Mouse (Mus musculus) megakaryocyte, embryonic 14.5 days (primary cell): ENCODE results near the gene Prkd2. TPM values are rescaled to one million over a fixed set of nuclear protein-coding genes. Genes with fewer than 3 reads are reported as not detected.
A peak's percentile ranks its signal among the peaks of the same experiment; 100 is the strongest.

Experiments used
- H3K27me3 ChIP-seq: replicated peaks from 2 replicates; pipeline ENCODE3; 2012; ENCODE audit warnings: inconsistent platforms
- H3K36me3 ChIP-seq: replicated peaks from 2 replicates; pipeline ENCODE3; 2012; ENCODE audit warnings: low read length, inconsistent platforms, mixed read lengths
- H3K4me1 ChIP-seq: 2 replicates; pipeline ENCODE4 v1.6.1; 2012; ENCODE audit warnings: inconsistent platforms
- H3K4me3 ChIP-seq: replicated peaks from 2 replicates; pipeline ENCODE3; 2012; ENCODE audit warnings: moderate library complexity, mild to moderate bottlenecking, inconsistent platforms
- H3K9me3 ChIP-seq: 2 replicates; pipeline ENCODE4 v1.6.1; 2012; ENCODE audit warnings: inconsistent platforms
- FLI1 ChIP-seq: IDR thresholded peaks from 2 replicates; pipeline ENCODE4 v1.6.1; 2012; ENCODE audit warnings: low read length, inconsistent platforms, mixed read lengths
- GATA1 ChIP-seq: IDR thresholded peaks from 3 replicates; pipeline ENCODE4 v1.6.1; 2012; ENCODE audit warnings: mixed read lengths, low read length, inconsistent platforms, borderline replicate concordance
- polyA plus RNA-seq: library from polyadenylated mRNA; stranded (reverse); fragments of >175 nt; gene quantifications from 2 replicates; pipeline ENCODE4 v1.2.3, GENCODE M21; 2012; ENCODE audit warnings: low replicate concordance; ENCODE audit not compliant: insufficient read depth

The Prkd2 gene
- polyA plus RNA-seq, 1 experiment: 70.1 TPM

DNA sequence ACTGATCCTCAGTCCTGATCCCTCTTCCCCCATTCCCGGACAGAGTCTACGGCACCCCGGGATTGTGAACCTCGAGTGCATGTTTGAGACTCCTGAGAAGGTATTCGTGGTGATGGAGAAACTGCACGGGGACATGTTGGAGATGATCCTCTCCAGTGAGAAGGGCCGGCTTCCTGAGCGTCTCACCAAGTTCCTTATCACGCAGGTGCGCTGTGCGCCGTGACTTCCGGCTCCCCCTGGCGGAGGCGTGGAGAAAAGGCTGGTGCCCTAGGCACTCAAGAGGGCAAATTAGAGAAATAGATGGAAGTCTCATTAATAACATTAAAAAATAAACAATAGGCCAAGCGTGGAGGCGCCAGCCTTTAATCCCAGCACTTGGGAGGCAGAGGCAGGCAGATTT is 15.6 kb downstream of the Prkd2 start:
- H3K36me3 ChIP-seq: peaks cover 98% of the 10 kb centered on the region
- TF ChIP-seq FLI1: no peak
- TF ChIP-seq GATA1: no peak

DNA sequence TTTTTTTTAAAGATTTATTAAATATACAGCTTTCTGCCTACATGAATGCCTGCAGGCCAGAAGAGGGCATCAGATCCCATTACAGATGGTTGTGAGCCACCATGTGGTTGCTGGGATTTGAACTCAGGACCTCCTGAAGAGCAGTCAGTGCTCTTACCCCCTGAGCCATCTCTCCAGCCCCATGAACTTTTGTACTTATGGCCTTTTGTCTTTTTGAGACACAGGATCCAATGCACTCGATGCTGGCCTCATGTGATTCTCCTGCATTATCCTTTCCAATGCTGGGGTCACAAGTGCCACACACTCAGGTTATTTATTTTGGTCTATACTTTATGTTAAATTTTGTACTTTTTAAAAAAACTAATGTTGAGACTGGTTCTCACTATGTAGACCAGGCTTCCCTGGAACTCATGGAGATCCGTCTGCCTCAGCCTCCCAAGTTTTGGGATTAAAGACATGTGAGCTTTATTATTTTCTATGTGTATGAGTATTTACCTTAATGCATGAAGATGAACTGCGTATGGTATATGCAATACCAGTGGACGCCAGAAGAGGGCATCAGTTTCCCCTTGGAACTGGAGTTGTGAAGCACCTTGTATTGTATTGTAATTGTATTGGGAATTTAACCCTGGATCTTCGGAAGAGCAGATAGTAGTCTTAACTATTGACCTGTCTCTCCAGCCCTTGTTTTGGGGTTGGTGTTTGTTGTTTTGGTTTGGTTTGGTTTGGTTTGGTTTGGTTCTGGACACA is 17.4 kb downstream of the Prkd2 start:
- Histone ChIP-seq H3K9me3 (no peaks in the 10 kb centered on the region), H3K4me3 (no peak overlapping the region), H3K36me3 (peaks cover 98% of the 10 kb centered on the region), H3K4me1 (peaks cover 15% of the 10 kb centered on the region), H3K27me3 (no peaks in the 10 kb centered on the region)
- TF ChIP-seq GATA1 (no peak), FLI1 (no peak)

More for the DNA sequence above, 15.6 kb downstream of the Prkd2 start:
- Histone ChIP-seq H3K9me3 (no peaks in the 10 kb centered on the region), H3K27me3 (no peaks in the 10 kb centered on the region), H3K4me3 (no peak overlapping the region), H3K4me1 (peaks cover 19% of the 10 kb centered on the region)

DNA sequence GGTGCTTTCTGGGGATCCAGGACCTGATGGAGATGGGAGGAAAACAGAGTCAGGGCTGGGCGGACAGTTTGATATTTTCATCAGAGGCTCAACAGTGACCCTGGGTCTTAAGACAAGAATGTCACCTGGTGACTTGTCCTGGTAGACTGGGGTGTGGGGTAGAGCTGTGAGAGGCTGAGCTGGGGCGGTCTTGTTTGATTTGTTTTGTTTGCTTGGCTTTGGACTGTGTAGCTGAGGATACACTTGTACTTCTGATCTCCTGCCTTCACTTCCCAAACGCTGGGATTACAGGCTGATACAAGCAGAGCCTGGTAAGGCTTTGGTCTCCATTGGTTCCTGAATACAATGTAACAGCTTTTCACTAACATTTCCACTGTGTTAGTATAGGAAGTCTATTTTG is 24.8 kb downstream of the Prkd2 start:
- H3K36me3 ChIP-seq: peaks cover 99% of the 10 kb centered on the region
- peaks cover 18% of the 10 kb centered on the region for H3K4me1 ChIP-seq
- H3K9me3 ChIP-seq: no peaks in the 10 kb centered on the region
- TF ChIP-seq FLI1 (no peak), GATA1 (no peak)
- H3K27me3 ChIP-seq: no peaks in the 10 kb centered on the region
- no peak overlapping the region for H3K4me3 ChIP-seq

DNA sequence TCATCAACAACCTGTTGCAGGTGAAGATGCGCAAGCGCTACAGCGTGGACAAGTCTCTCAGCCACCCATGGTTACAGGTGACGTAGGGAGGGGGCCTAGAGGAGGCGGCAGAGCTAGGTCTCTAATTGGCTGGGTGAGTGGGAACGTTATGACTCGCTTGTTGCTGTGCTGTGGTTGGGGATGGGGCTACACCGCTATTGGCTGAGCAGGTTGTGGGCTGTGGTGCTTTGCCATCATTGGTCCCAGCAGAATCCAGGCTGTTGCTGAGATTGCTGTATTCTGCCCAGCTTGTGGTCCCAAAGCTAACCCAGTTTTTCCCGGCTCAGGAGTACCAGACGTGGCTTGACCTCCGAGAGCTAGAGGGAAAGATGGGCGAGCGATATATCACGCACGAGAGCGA is 26.8 kb downstream of the Prkd2 start:
- no peaks in the 10 kb centered on the region for H3K27me3 ChIP-seq
- H3K9me3 ChIP-seq: no peaks in the 10 kb centered on the region
- H3K36me3 ChIP-seq: peaks cover 83% of the 10 kb centered on the region
- H3K4me1 ChIP-seq: peaks cover 26% of the 10 kb centered on the region
- no peak overlapping the region for H3K4me3 ChIP-seq
- TF ChIP-seq FLI1 (no peak), GATA1 (no peak)

DNA sequence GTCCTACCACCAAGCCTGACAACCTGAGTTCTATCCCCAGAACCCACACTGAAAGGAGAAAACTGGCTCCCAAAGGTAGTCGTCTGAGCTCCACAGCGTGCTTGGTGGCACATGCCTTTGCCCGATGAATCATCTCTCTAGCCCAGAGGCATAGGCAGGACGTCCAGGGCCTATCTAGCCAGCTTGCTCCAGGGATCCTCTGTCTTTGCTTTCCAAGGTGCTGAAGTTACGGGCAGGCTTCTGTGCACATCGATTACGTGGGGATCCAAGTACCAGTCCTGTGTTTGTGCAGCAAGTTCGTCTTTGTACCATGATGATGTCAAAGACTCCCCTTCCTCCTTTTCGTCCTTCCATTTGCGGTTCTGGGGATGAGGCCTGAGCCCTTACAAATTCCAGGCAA is 28.9 kb downstream of the Prkd2 start:
- Histone ChIP-seq H3K4me1 (peaks cover 31% of the 10 kb centered on the region), H3K9me3 (no peaks in the 10 kb centered on the region), H3K36me3 (peaks cover 62% of the 10 kb centered on the region), H3K4me3 (no peak overlapping the region), H3K27me3 (peaks cover 5% of the 10 kb centered on the region)
- TF ChIP-seq FLI1: no peak
- no peak for TF ChIP-seq GATA1

DNA sequence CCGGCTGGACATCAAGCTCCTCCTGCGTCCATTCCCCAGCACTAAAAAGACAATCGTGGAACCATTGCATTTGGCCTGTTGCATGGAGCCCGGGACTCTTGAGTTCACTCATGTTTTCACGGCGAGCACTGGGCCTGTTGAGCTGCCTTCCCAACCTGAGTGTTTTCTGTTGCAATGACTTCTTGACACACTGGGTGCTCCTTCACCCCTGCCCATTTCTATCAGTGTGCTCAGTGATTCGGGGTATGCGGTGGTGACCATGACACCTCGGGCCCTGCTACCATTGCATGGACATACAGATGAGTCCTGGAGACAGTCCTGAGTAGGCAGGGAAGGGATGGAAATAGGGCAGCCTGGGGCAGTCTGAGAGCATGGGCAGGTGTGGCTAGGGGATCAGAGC is 29.8 kb downstream of the Prkd2 start:
- Histone ChIP-seq H3K4me1 (peaks cover 38% of the 10 kb centered on the region), H3K27me3 (peaks cover 9% of the 10 kb centered on the region), H3K9me3 (no peaks in the 10 kb centered on the region), H3K36me3 (peaks cover 53% of the 10 kb centered on the region), H3K4me3 (no peak overlapping the region)
- TF ChIP-seq FLI1 (no peak), GATA1 (no peak)

DNA sequence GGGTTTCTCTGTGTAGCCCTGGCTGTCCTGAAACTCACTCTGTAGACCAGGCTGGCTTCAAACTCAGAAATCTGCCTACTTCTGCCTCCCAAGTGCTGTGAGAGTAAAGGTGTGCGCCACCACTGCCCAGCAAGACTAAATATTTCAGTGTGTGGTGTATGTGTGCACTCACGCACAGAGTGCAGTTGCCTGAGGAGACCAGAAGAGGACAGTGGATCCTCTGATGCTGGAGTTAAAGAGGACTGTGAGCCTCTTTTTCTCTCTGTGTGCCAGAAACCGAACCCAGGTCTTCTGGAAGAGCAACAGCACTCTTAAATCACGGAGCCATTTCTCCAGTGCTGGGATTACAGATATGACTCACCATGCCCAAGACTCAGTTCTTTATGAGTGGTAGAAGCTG is 30.7 kb downstream of the Prkd2 start:
- Histone ChIP-seq H3K4me1 (peaks cover 38% of the 10 kb centered on the region), H3K4me3 (no peak overlapping the region), H3K9me3 (no peaks in the 10 kb centered on the region), H3K36me3 (peaks cover 45% of the 10 kb centered on the region), H3K27me3 (peaks cover 9% of the 10 kb centered on the region)
- TF ChIP-seq FLI1 (no peak), GATA1 (no peak)

DNA sequence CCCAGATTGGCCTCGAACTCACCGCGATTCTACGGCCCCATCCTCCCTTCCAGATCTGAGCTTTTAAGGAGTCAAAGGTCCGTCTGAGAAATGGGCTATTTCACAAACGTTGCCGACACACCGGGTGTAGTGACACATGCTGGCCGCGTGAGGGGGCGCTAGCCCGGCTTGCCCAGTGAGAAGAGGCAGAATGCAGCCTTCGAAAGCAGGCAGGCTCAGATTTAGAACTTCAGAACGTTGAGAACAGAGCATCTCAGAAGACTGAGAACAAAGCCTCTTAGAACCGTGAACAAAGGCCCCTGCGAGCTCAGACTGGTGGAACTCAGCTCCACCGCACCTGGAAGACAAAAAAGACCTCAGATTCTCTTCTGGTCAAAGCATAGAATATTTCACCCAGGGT is 31.5 kb downstream of the Prkd2 start:
- Histone ChIP-seq H3K4me3 (peak overlapping the region; percentile 95), H3K9me3 (no peaks in the 10 kb centered on the region), H3K36me3 (peaks cover 37% of the 10 kb centered on the region), H3K27me3 (peaks cover 11% of the 10 kb centered on the region), H3K4me1 (peaks cover 39% of the 10 kb centered on the region)
- TF ChIP-seq GATA1 (no peak), FLI1 (no peak)

DNA sequence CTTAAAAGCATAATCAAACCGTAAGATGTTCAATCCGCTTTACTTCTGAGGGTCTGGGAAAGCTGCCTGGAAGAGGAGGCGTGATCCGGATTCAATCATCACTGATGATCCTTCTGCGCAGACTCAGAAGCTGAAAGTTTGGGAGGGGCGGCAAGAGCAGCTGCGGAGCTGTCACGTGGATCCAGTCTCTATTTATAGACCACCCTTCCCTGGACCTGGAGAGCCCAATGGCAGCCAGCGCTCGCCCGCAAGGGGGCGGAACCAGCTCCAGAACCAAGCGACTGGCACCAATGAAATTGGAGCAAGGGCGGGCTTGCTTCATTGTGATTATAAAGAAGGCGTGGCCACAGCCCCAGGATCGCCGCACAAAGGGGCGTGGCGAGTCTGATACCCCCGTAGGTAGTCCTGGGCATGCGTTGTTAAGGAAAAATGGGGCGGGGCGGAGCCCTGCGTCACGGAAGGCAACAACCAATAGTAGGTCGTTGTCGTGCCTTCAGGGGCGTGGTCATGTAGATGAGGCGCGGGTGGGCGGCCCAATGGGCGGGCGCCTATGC is 32.1 kb downstream of the Prkd2 start:
- H3K27me3 ChIP-seq: peaks cover 13% of the 10 kb centered on the region
- H3K4me3 ChIP-seq: peak overlapping the region; percentile 95
- peaks cover 31% of the 10 kb centered on the region for H3K36me3 ChIP-seq
- H3K9me3 ChIP-seq: no peaks in the 10 kb centered on the region
- peaks cover 41% of the 10 kb centered on the region for H3K4me1 ChIP-seq
- TF ChIP-seq GATA1: no peak

DNA sequence AGATGAGACGGTGACA is 32.4 kb downstream of the Prkd2 start, which contains the start of gene Dact3:
TSS of gene Dact3 (plus strand) at position 8 of the 16 bp plus-strand sequence.
- no peak for TF ChIP-seq FLI1
- TF ChIP-seq GATA1: no peak
- peaks cover 13% of the 10 kb centered on the region for H3K27me3 ChIP-seq
- peaks cover 43% of the 10 kb centered on the region for H3K4me1 ChIP-seq
- H3K4me3 ChIP-seq: peak within 1 kb of the TSS; percentile 95
- no peaks in the 10 kb centered on the region for H3K9me3 ChIP-seq
- H3K36me3 ChIP-seq: peaks cover 28% of the 10 kb centered on the region

DNA sequence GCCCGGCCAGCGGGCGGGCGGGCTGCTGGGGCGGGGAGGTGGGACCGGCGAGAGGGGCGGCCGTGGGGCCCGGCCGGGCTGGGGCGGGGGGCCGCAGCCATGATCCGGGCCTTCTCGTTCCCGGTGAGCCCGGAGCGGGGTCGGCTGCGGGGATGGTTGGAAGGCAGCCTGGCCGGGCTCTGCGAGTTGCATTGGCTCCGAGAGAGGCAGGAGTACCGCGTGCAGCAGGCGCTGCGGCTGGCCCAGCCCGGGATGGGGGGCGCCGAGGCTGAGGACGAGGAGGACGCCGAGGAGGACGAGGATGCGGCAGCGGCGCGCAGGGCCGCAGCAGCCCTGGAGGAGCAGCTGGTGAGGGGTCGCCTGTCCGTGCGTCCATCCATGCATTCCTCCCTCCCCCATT is 32.6 kb downstream of the Prkd2 start:
- TF ChIP-seq GATA1 (no peak), FLI1 (no peak)
- peaks cover 45% of the 10 kb centered on the region for H3K4me1 ChIP-seq
- H3K4me3 ChIP-seq: peak overlapping the region; percentile 95
- peaks cover 26% of the 10 kb centered on the region for H3K36me3 ChIP-seq
- peaks cover 13% of the 10 kb centered on the region for H3K27me3 ChIP-seq
- no peaks in the 10 kb centered on the region for H3K9me3 ChIP-seq
